ENCODE assay signal across 12 mouse cellular contexts in the genomic region with DNA sequence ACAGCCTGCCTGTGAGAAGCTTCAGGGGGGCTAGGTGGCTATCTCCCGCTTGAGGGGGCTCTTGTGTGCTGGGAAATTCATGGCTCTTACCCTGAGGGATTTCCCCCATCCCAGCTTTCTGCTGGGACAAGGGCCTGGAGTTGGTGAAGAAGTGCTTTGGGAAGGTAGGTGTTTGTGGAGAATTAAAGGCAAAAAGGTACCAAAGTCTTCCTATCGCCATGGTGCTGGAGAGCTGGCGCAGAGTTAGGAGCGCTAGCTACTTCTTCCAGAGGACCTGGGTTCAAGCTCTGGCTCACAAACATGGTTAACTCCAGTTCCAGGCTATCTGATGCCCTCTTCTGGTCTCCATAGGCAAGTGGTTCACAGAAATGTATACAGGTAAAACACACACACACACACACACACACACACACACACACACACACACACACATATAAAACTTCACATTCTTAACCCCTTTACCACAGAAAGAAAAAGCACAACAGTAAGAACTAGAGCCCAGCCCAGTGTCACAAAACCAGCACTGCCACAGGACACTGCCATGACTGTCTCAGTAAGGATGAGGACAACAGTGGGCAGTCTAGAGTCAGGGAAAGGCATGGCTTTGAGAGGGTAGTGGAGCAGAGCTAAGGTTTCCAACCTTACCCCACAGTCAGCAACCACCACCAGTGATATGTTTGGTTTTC. TPM values are rescaled to one million over a fixed set of nuclear protein-coding genes. Genes with fewer than 3 reads are reported as not detected.
DNase-seq lines count a peak whose midpoint lies in the region; ATAC-seq and TF ChIP-seq lines count a peak whose summit lies in the region.
"Had no signal": no experiment of that assay in that cellular context is flagged by ENCODE, and none has a peak within 500 bp of the region (broad histone marks: within the 10 kb centered on the region; RNA-seq: fewer than 3 reads in every experiment).

No protein-coding gene starts in this region.

- H3K27ac ChIP-seq in heart, embryonic 13.5 days (replicated peaks): peak overlapping the region; percentile 90; the same call in 1 of the 2 replicates
- peak overlapping the region; percentile 57; the same call in 1 of the 2 replicates for H3K27ac ChIP-seq in lung, postnatal 0 days (ENCODE audit: low read length)
- peak overlapping the region; percentile 35; the same call in 1 of the 2 replicates for H3K27ac ChIP-seq in embryonic fibroblast, embryonic 13.5 days (ENCODE audit: insufficient read depth, low read length)
- peak overlapping the region; percentile 55; the same call in 1 of the 2 replicates for H3K27ac ChIP-seq in stomach, embryonic 14.5 days (ENCODE audit: low read length)
- H3K27ac ChIP-seq: forebrain, embryonic 15.5 days; hindbrain, embryonic 15.5 days; midbrain, embryonic 15.5 days had no signal

- WGBS in heart, embryonic 13.5 days: 89% methylated on average over 4 of the region's 4 CpGs
- 81% methylated on average over 4 of the region's 4 CpGs for WGBS in lung, postnatal 0 days
- WGBS in stomach, embryonic 14.5 days: 83% methylated on average over 4 of the region's 4 CpGs

- H3K9me3 ChIP-seq in heart, embryonic 13.5 days: no peaks in the 10 kb centered on the region
- H3K9me3 ChIP-seq in lung, postnatal 0 days (ENCODE audit: low read length): no peaks in the 10 kb centered on the region
- no peaks in the 10 kb centered on the region for H3K9me3 ChIP-seq in stomach, embryonic 14.5 days (ENCODE audit: control insufficient read depth, low read depth, low read length)
- H3K9me3 ChIP-seq: forebrain, embryonic 15.5 days; hindbrain, embryonic 15.5 days; midbrain, embryonic 15.5 days had no signal

- peak overlapping the region; percentile 62 for H3K9ac ChIP-seq in heart, embryonic 13.5 days
- H3K9ac ChIP-seq in lung, postnatal 0 days (replicated peaks; ENCODE audit: low read depth): no peak overlapping the region
- H3K9ac ChIP-seq in stomach, embryonic 14.5 days (replicated peaks; ENCODE audit: low read depth, low read length): no peak overlapping the region
- H3K9ac ChIP-seq: forebrain, embryonic 15.5 days; hindbrain, embryonic 15.5 days; midbrain, embryonic 15.5 days had no signal

- TF ChIP-seq EP300 in lung, postnatal 0 days (IDR thresholded peaks at IDR 0.05): no peak

- H3K4me2 ChIP-seq in heart, embryonic 13.5 days: peak overlapping the region; percentile 78
- H3K4me2 ChIP-seq in lung, postnatal 0 days (replicated peaks; ENCODE audit: low read depth, low read length): peak overlapping the region; percentile 60
- peak overlapping the region; percentile 49 for H3K4me2 ChIP-seq in stomach, embryonic 14.5 days (replicated peaks; ENCODE audit: low read depth, low read length)
- H3K4me2 ChIP-seq: forebrain, embryonic 15.5 days; midbrain, embryonic 15.5 days had no signal

- no peak for DNase-seq in heart, adult 18-20 months
- no peak for DNase-seq in lung, postnatal 0 days (ENCODE audit: low spot score)
- DNase-seq in lung, postnatal 10 days: no peak
- no peak for DNase-seq in layer of hippocampus, adult 9-10 months (ENCODE audit: low spot score)
- no peak for DNase-seq in right cerebral cortex, postnatal 14 days

- peaks cover 60% of the 10 kb centered on the region for H3K4me1 ChIP-seq in heart, embryonic 13.5 days
- H3K4me1 ChIP-seq in lung, postnatal 0 days (ENCODE audit: insufficient read depth, low read depth, low read length): peaks cover 7% of the 10 kb centered on the region
- H3K4me1 ChIP-seq in embryonic fibroblast, embryonic 13.5 days (ENCODE audit: control insufficient read depth, insufficient read depth, low read length): peaks cover 13% of the 10 kb centered on the region
- peaks cover 36% of the 10 kb centered on the region for H3K4me1 ChIP-seq in stomach, embryonic 14.5 days (ENCODE audit: control insufficient read depth, insufficient read depth, low read length)

- TF ChIP-seq CTCF in lung, postnatal 0 days (IDR thresholded peaks at IDR 0.05): no peak
- TF ChIP-seq CTCF in embryonic fibroblast, embryonic 13.5 days (IDR thresholded peaks at IDR 0.05; ENCODE audit: borderline replicate concordance, insufficient read depth, low read length): no peak

- no peak for ATAC-seq in heart, embryonic 13.5 days (ENCODE audit: extremely low read depth, insufficient number of reproducible peaks, low FRiP score, low TSS enrichment)
- ATAC-seq in lung, postnatal 0 days: no peak
- ATAC-seq in stomach, embryonic 14.5 days (ENCODE audit: insufficient number of reproducible peaks, insufficient read depth, low FRiP score, low read depth): no peak
- ATAC-seq: forebrain, embryonic 15.5 days; midbrain, embryonic 15.5 days had no signal

- H3K4me3 ChIP-seq in heart, embryonic 13.5 days: 0 out of 2 replicates have a peak overlapping the region, but pooled peaks have one; percentile 76
- H3K4me3 ChIP-seq in lung, postnatal 0 days (ENCODE audit: low read depth, low read length): peak overlapping the region; percentile 50; the same call in 1 of the 2 replicates
- peak overlapping the region; percentile 93 for H3K4me3 ChIP-seq in embryonic fibroblast, embryonic 13.5 days (ENCODE audit: insufficient read depth, low read length)
- 0 out of 2 replicates have a peak overlapping the region, but pooled peaks have one; percentile 60 for H3K4me3 ChIP-seq in stomach, embryonic 14.5 days (ENCODE audit: low read depth, low read length)
- H3K4me3 ChIP-seq: forebrain, embryonic 15.5 days; hindbrain, embryonic 15.5 days; midbrain, embryonic 15.5 days had no signal

- TF ChIP-seq POLR2A in embryonic fibroblast, embryonic 13.5 days (IDR thresholded peaks at IDR 0.05; ENCODE audit: low read depth, low read length): no peak

- peaks cover 11% of the 10 kb centered on the region for H3K36me3 ChIP-seq in heart, embryonic 13.5 days
- 0 out of 2 replicates have a peak, but pooled peaks cover under 1% of the 10 kb centered on the region for H3K36me3 ChIP-seq in lung, postnatal 0 days (ENCODE audit: insufficient read depth, low read length)
- H3K36me3 ChIP-seq in stomach, embryonic 14.5 days (ENCODE audit: control insufficient read depth, insufficient read depth, low read length): peaks cover under 1% of the 10 kb centered on the region
- H3K36me3 ChIP-seq: forebrain, embryonic 15.5 days; midbrain, embryonic 15.5 days had no signal

- H3K27me3 ChIP-seq in heart, embryonic 13.5 days (replicated peaks): no peaks in the 10 kb centered on the region
- H3K27me3 ChIP-seq in lung, postnatal 0 days (replicated peaks; ENCODE audit: insufficient read depth, low read length): no peaks in the 10 kb centered on the region
- H3K27me3 ChIP-seq in stomach, embryonic 14.5 days (ENCODE audit: control insufficient read depth, insufficient read depth, low read length): no peaks in the 10 kb centered on the region
- H3K27me3 ChIP-seq: forebrain, embryonic 15.5 days; hindbrain, embryonic 15.5 days; midbrain, embryonic 15.5 days had no signal

RNA-seq across cellular contexts. Expression of a gene that starts 2.2 kb away (rescaled TPM):
- 10.7 and 11.9 TPM in 2 replicates for polyA plus RNA-seq in heart, embryonic 13.5 days (2015; fragmentation: Nextera tagmentation; extraction: Ambion mirVana)
- total RNA-seq in heart, adult 18-20 months (2021): 1 to 10 TPM; 8.8 to 9.3 TPM
- 20.3 and 21.1 TPM in 2 replicates for polyA plus RNA-seq in lung, postnatal 0 days (2015; fragmentation: Nextera tagmentation; extraction: Ambion mirVana)
- 58.1 and 78.4 TPM in 2 replicates for polyA plus RNA-seq in embryonic fibroblast, embryonic 13.5 days (2011; ENCODE audit: insufficient read length, low read depth, missing spikeins)
- 17.2 and 21.2 TPM in 2 replicates for polyA plus RNA-seq in stomach, embryonic 14.5 days (2014; fragmentation: Nextera tagmentation; extraction: Ambion mirVana)

RNA-seq across cellular contexts. Expression of a gene that starts 9.3 kb away (rescaled TPM):
- polyA plus RNA-seq in heart, embryonic 13.5 days (2015; fragmentation: Nextera tagmentation; extraction: Ambion mirVana): 10.3 and 11.8 TPM in 2 replicates
- not detected for total RNA-seq in heart, adult 18-20 months (2021)
- 0.56 and 0.87 TPM in 2 replicates for polyA plus RNA-seq in lung, postnatal 0 days (2015; fragmentation: Nextera tagmentation; extraction: Ambion mirVana)
- polyA plus RNA-seq in embryonic fibroblast, embryonic 13.5 days (2011; ENCODE audit: insufficient read length, low read depth, missing spikeins): 8.3 and 10.9 TPM in 2 replicates
- 9.9 and 11.0 TPM in 2 replicates for polyA plus RNA-seq in stomach, embryonic 14.5 days (2014; fragmentation: Nextera tagmentation; extraction: Ambion mirVana)

RNA-seq across cellular contexts. Expression of a gene that starts 51.8 kb away (rescaled TPM):
- polyA plus RNA-seq in heart, embryonic 13.5 days (2015; fragmentation: Nextera tagmentation; extraction: Ambion mirVana): 106 and 109 TPM in 2 replicates
- 10 to 100 TPM; 29.7 to 30.8 TPM for total RNA-seq in heart, adult 18-20 months (2021)
- polyA plus RNA-seq in lung, postnatal 0 days (2015; fragmentation: Nextera tagmentation; extraction: Ambion mirVana): 6.1 and 6.5 TPM in 2 replicates
- polyA plus RNA-seq in embryonic fibroblast, embryonic 13.5 days (2011; ENCODE audit: insufficient read length, low read depth, missing spikeins): 22.7 and 34.1 TPM in 2 replicates
- 28.2 and 32.5 TPM in 2 replicates for polyA plus RNA-seq in stomach, embryonic 14.5 days (2014; fragmentation: Nextera tagmentation; extraction: Ambion mirVana)

RNA-seq across cellular contexts. Expression of a gene that starts 57.7 kb away (rescaled TPM):
- not detected in 2 replicates for polyA plus RNA-seq in heart, embryonic 13.5 days (2015; fragmentation: Nextera tagmentation; extraction: Ambion mirVana)
- not detected for total RNA-seq in heart, adult 18-20 months (2021)
- polyA plus RNA-seq in lung, postnatal 0 days (2015; fragmentation: Nextera tagmentation; extraction: Ambion mirVana): not detected in 2 replicates
- not detected in 2 replicates for polyA plus RNA-seq in embryonic fibroblast, embryonic 13.5 days (2011; ENCODE audit: insufficient read length, low read depth, missing spikeins)
- polyA plus RNA-seq in stomach, embryonic 14.5 days (2014; fragmentation: Nextera tagmentation; extraction: Ambion mirVana): not detected in 2 replicates
- total RNA-seq: adrenal gland, postnatal 14 days had no signal

Comparison
In these comparisons a context has a peak if more than half of its experiments do, and no peak if none do; other contexts are left out.
1. H3K27ac ChIP-seq: peak in every context shown above with its lines; median percentile 90 in heart, embryonic 13.5 days; 57 in lung, postnatal 0 days; 55 in stomach, embryonic 14.5 days; 35 in embryonic fibroblast, embryonic 13.5 days.